Mouse (Mus musculus) limb, embryonic 13.5 days (tissue): ENCODE measurements around the gene Serinc4. TPM values are rescaled to one million over a fixed set of nuclear protein-coding genes. Genes with fewer than 3 reads are reported as not detected.

ENCODE experiments used
- ATAC-seq: fragments of 200-750 bp; cut with Nextera tagmentation; 2 replicates; pipeline ENCODE4 v1.8.0; 2017; ENCODE audit warnings: low read depth, moderate number of reproducible peaks, moderate TSS enrichment; ENCODE audit not compliant: low FRiP score
- H3K27ac ChIP-seq: fragments of 300-500 bp; sonication (generic); 2 replicates; pipeline ENCODE4 v1.5.1; 2015; ENCODE audit warnings: inconsistent platforms, mild to moderate bottlenecking, moderate library complexity
- H3K27me3 ChIP-seq: fragments of 300-500 bp; sonication (generic); 2 replicates; pipeline ENCODE4 v1.6.1; 2015; ENCODE audit warnings: mild to moderate bottlenecking, inconsistent platforms
- H3K36me3 ChIP-seq: fragments of 300-500 bp; sonication (generic); 2 replicates; pipeline ENCODE4 v1.6.1; 2015; ENCODE audit warnings: inconsistent platforms, mild to moderate bottlenecking, moderate library complexity
- H3K4me1 ChIP-seq: fragments of 300-500 bp; sonication (generic); 2 replicates; pipeline ENCODE4 v1.6.1; 2015; ENCODE audit warnings: inconsistent platforms
- H3K4me2 ChIP-seq: fragments of 300-500 bp; sonication (generic); replicated peaks from 2 replicates; pipeline ENCODE4 v1.6.1; 2015; ENCODE audit warnings: inconsistent platforms, mild to moderate bottlenecking, moderate library complexity
- H3K4me3 ChIP-seq: fragments of 300-500 bp; sonication (generic); 2 replicates; pipeline ENCODE4 v1.5.1; 2015; ENCODE audit warnings: moderate library complexity, mild to moderate bottlenecking, inconsistent platforms
- H3K9ac ChIP-seq: fragments of 300-500 bp; sonication (generic); 2 replicates; pipeline ENCODE4 v1.6.1; 2015; ENCODE audit warnings: mild to moderate bottlenecking, inconsistent platforms
- H3K9me3 ChIP-seq: fragments of 300-500 bp; sonication (generic); 2 replicates; pipeline ENCODE4 v1.6.1; 2016; ENCODE audit warnings: inconsistent platforms
- WGBS: fragments of 180-500 bp; shearing (Covaris S2); methylation state at CpG from one replicate; pipeline ENCODE4 v1.1.7; 2015; 5-methylcytosine and 5-hydroxymethylcytosine counted together
- polyA plus RNA-seq: library from polyadenylated mRNA; unstranded; fragments of >200 nt; fragmentation: Nextera tagmentation; extraction: Ambion mirVana; gene quantifications from 2 replicates; pipeline ENCODE4 v1.2.1, GENCODE M21; 2015

The Serinc4 gene
- polyA plus RNA-seq, 1 experiment from 2014 or later: 0.28 TPM

DNA sequence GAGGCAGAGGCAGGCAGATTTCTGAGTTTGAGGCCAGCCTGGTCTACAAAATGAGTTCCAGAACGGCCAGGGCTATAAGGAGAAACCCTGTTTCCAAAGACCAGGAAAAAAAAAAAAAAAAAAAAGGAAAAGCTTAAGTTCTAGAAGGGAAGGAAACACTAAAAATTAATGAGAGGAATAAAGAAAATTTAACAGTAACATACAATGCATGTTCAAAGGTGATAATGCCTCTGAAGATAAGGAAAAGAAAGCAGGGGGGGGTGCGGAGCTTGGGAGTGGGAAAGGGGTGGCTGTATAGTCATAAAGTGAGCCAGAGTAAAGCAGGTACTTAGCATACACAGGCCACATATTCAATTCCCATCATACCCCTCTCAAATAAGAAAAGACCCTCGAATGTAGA is 11.5 kb downstream of the Serinc4 start:
- Histone ChIP-seq H3K27ac (no peak overlapping the region), H3K27me3 (peaks cover 14% of the 10 kb centered on the region; the same call in 1 of the 2 replicates), H3K9ac (no peak overlapping the region), H3K9me3 (no peaks in the 10 kb centered on the region), H3K4me2 (no peak overlapping the region), H3K4me3 (no peak overlapping the region), H3K4me1 (peaks cover 23% of the 10 kb centered on the region), H3K36me3 (no peaks in the 10 kb centered on the region)
- ATAC-seq: no peak
- 78% methylated on average over 3 of the region's 3 CpGs for WGBS

GRCm38 (mm10) chr2:121444178-121444577 is 12.4 kb downstream of the Serinc4 start, which contains the start of gene Ell3:
Gene Ell3 (minus strand): TSS chr2:121444278.
- Histone ChIP-seq H3K27ac (no peak within 1 kb of the TSS), H3K4me1 (peaks cover 23% of the 10 kb centered on the region), H3K4me2 (peak within 1 kb of the TSS; percentile 92), H3K4me3 (peak within 1 kb of the TSS; percentile 54), H3K9ac (peak within 1 kb of the TSS; percentile 64; the same call in 1 of the 2 replicates), H3K36me3 (peaks cover 8% of the 10 kb centered on the region; the same call in 1 of the 2 replicates), H3K27me3 (peaks cover 14% of the 10 kb centered on the region; the same call in 1 of the 2 replicates), H3K9me3 (no peaks in the 10 kb centered on the region)
- WGBS: 80% methylated on average over 1 of the region's 1 CpGs
- ATAC-seq: no peak

GRCm38 (mm10) chr2:121443068-121443349 is 13.6 kb downstream of the Serinc4 start:
- peak overlapping the region; percentile 64 for H3K9ac ChIP-seq
- WGBS: 3% methylated on average over 8 of the region's 8 CpGs
- no peaks in the 10 kb centered on the region for H3K9me3 ChIP-seq
- H3K4me1 ChIP-seq: peaks cover 22% of the 10 kb centered on the region
- peaks cover 20% of the 10 kb centered on the region for H3K36me3 ChIP-seq
- ATAC-seq: no peak
- H3K4me2 ChIP-seq: peak overlapping the region; percentile 92
- H3K4me3 ChIP-seq: peak overlapping the region; percentile 54
- peaks cover 14% of the 10 kb centered on the region; the same call in 1 of the 2 replicates for H3K27me3 ChIP-seq
- H3K27ac ChIP-seq: no peak overlapping the region

- no peaks in the 10 kb centered on the region for H3K9me3 ChIP-seq
- no peak overlapping the region for H3K27ac ChIP-seq
- peaks cover 19% of the 10 kb centered on the region for H3K4me1 ChIP-seq
- H3K36me3 ChIP-seq: peaks cover 25% of the 10 kb centered on the region
- H3K9ac ChIP-seq: peak overlapping the region; percentile 64
- H3K27me3 ChIP-seq: peaks cover 14% of the 10 kb centered on the region; the same call in 1 of the 2 replicates
- ATAC-seq: peak; percentile 81
- under 1% methylated on average over 30 of the region's 30 CpGs for WGBS
- peak overlapping the region; percentile 92 for H3K4me2 ChIP-seq
- peak overlapping the region; percentile 54 for H3K4me3 ChIP-seq
Measured at GRCm38 (mm10) chr2:121442259-121443067, 14.1 kb downstream of the Serinc4 start.

- Histone ChIP-seq H3K4me3 (peak overlapping the region; percentile 54), H3K4me2 (peak overlapping the region; percentile 92), H3K27me3 (peaks cover 14% of the 10 kb centered on the region; the same call in 1 of the 2 replicates), H3K27ac (no peak overlapping the region), H3K9me3 (no peaks in the 10 kb centered on the region), H3K4me1 (peaks cover 19% of the 10 kb centered on the region), H3K9ac (peak overlapping the region; percentile 64), H3K36me3 (peaks cover 31% of the 10 kb centered on the region)
- 7% methylated on average over 11 of the region's 11 CpGs for WGBS
- ATAC-seq: no peak
Measured at GRCm38 (mm10) chr2:121441800-121442199, 14.8 kb downstream of the Serinc4 start.

DNA sequence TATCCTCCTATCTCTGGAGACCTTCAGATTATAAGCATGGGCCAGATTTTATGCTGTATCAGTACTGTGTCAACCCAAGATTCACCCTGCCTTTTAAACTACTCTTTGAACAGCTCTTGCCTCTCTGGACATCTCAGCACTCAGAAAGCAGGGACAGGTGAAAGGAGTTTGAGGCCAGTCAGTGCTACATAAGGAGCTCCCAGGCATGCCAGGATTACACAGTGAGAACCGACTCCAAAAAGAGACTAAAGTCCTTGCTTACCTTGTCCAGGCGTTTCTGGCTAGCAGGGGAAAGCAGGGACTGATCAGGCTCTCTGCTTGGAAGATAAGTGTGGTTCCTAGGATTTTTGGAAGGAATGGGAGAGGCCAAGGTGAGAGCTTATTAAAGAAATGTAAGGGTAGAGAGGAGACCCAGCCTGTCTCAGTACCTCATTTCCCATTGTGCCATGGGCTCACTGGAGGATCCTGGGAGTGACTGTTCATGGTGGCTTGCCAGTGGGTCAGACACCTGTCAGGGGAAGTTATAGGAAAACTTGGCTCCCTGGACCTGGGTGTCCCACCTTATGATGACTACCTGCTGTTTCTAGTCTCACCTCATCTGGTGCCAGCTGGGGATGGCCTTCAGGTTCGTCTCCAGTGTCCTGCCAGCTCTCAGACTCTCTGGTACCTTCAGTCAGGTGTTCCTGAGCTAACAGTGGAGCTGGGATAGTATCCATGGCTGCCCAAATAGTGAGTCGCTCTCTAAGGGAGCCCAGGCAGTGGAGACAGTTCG is 15.6 kb downstream of the Serinc4 start:
- peak overlapping the region; percentile 92; the same call in 1 of the 2 replicates for H3K4me2 ChIP-seq
- peaks cover 14% of the 10 kb centered on the region; the same call in 1 of the 2 replicates for H3K27me3 ChIP-seq
- H3K9ac ChIP-seq: no peak overlapping the region; the same call in 1 of the 2 replicates
- ATAC-seq: no peak
- H3K36me3 ChIP-seq: peaks cover 37% of the 10 kb centered on the region
- 58% methylated on average over 5 of the region's 5 CpGs for WGBS
- no peak overlapping the region for H3K27ac ChIP-seq
- H3K4me3 ChIP-seq: no peak overlapping the region
- H3K4me1 ChIP-seq: peaks cover 19% of the 10 kb centered on the region
- H3K9me3 ChIP-seq: no peaks in the 10 kb centered on the region

- H3K27me3 ChIP-seq: peaks cover 14% of the 10 kb centered on the region; the same call in 1 of the 2 replicates
- H3K36me3 ChIP-seq: peaks cover 49% of the 10 kb centered on the region
- H3K4me2 ChIP-seq: no peak overlapping the region
- peaks cover 19% of the 10 kb centered on the region for H3K4me1 ChIP-seq
- 62% methylated on average over 4 of the region's 4 CpGs for WGBS
- H3K27ac ChIP-seq: no peak overlapping the region
- no peaks in the 10 kb centered on the region for H3K9me3 ChIP-seq
- ATAC-seq: no peak
- no peak overlapping the region for H3K9ac ChIP-seq
- no peak overlapping the region for H3K4me3 ChIP-seq
Measured at GRCm38 (mm10) chr2:121439746-121440145, 16.8 kb downstream of the Serinc4 start.

DNA sequence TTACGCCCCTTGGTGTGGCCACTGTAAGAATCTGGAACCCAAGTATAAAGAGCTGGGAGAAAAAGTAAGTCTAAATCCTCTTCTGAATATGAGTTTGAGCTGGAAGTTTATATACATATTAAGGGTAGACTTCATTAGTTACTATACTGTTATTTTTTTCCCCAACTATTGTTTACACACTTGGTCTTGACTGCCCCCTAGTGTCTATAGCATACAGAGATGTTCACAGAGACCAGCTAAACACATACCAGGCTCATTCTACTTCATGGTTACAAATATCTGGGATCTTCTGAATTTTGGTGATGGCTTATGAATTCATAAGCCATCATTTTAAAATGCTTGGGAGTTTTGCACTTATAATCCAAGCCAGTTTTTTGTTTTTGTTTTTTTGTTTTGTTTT is 21.7 kb downstream of the Serinc4 start:
- Histone ChIP-seq H3K36me3 (peaks cover 96% of the 10 kb centered on the region), H3K9ac (no peak overlapping the region), H3K27ac (no peak overlapping the region), H3K4me1 (no peaks in the 10 kb centered on the region), H3K4me2 (no peak overlapping the region), H3K27me3 (no peaks in the 10 kb centered on the region), H3K4me3 (no peak overlapping the region), H3K9me3 (no peaks in the 10 kb centered on the region)
- WGBS: 97% methylated on average over 1 of the region's 1 CpGs
- no peak for ATAC-seq

DNA sequence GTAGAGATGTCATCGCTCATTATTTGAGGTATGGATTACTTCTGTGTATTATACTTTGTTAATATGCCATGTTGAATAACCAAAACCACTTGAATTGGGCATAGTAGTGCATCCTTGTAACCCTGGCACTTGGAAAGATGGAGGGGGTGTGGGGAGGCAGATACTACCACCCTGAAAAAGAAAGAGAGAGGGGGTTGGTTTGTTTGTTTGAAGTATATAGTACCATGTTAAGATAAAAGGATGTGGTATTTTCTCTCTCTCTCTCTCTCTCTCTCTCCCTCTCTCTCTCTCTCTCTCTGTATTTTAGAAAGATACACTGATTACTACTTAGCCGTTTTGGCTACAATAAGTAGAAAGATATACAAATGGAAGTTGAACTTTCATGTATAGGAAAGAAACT is 30.7 kb downstream of the Serinc4 start:
- H3K9ac ChIP-seq: no peak overlapping the region
- no peak overlapping the region for H3K4me2 ChIP-seq
- no peak overlapping the region for H3K4me3 ChIP-seq
- H3K36me3 ChIP-seq: peaks cover 93% of the 10 kb centered on the region
- no peaks in the 10 kb centered on the region for H3K27me3 ChIP-seq
- no peak overlapping the region for H3K27ac ChIP-seq
- no peaks in the 10 kb centered on the region for H3K9me3 ChIP-seq
- H3K4me1 ChIP-seq: no peaks in the 10 kb centered on the region
- WGBS: 95% methylated on average over 2 of the region's 2 CpGs
- no peak for ATAC-seq

GRCm38 (mm10) chr2:121423166-121423565 is 33.4 kb downstream of the Serinc4 start:
- peaks cover 86% of the 10 kb centered on the region for H3K36me3 ChIP-seq
- no peak overlapping the region for H3K27ac ChIP-seq
- H3K4me2 ChIP-seq: no peak overlapping the region
- no peaks in the 10 kb centered on the region for H3K4me1 ChIP-seq
- 92% methylated on average over 2 of the region's 2 CpGs for WGBS
- no peak overlapping the region for H3K4me3 ChIP-seq
- no peak for ATAC-seq
- H3K27me3 ChIP-seq: no peaks in the 10 kb centered on the region
- no peak overlapping the region for H3K9ac ChIP-seq
- H3K9me3 ChIP-seq: no peaks in the 10 kb centered on the region

- peaks cover 67% of the 10 kb centered on the region for H3K36me3 ChIP-seq
- no peak for ATAC-seq
Measured at GRCm38 (mm10) chr2:121418476-121418875, 38.1 kb downstream of the Serinc4 start.

DNA sequence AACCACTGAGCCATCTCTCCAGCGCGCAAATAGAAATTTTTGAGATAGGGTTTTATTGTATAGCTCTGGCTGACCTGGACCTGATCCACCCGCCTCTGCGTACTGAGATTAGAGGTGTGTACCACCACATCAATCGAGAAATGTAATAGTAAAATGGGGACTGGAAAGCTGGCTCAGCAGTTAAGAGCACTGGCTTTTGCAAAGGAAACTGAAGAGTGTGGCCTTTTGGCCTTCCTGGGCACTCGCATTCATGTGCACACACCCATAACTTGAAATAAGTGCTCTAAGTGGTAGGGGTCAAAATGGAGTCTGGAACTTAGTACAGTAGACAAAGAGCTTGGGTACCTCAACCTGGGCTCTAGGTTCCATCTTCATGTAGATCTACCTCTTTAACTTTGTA is 40.2 kb downstream of the Serinc4 start:
- WGBS: 93% methylated on average over 6 of the region's 6 CpGs
- H3K4me2 ChIP-seq: peak overlapping the region; percentile 70
- peaks cover 30% of the 10 kb centered on the region for H3K4me1 ChIP-seq
- no peak for ATAC-seq
- no peaks in the 10 kb centered on the region for H3K27me3 ChIP-seq
- no peaks in the 10 kb centered on the region for H3K9me3 ChIP-seq
- no peak overlapping the region for H3K27ac ChIP-seq
- peaks cover 47% of the 10 kb centered on the region for H3K36me3 ChIP-seq
- H3K9ac ChIP-seq: no peak overlapping the region
- peak overlapping the region; percentile 98 for H3K4me3 ChIP-seq

More at GRCm38 (mm10) chr2:121418476-121418875, 38.1 kb downstream of the Serinc4 start:
- no peak overlapping the region for H3K27ac ChIP-seq
- H3K27me3 ChIP-seq: no peaks in the 10 kb centered on the region
- H3K9me3 ChIP-seq: no peaks in the 10 kb centered on the region
- H3K4me2 ChIP-seq: no peak overlapping the region
- no peak overlapping the region for H3K4me3 ChIP-seq
- H3K4me1 ChIP-seq: peaks cover 25% of the 10 kb centered on the region
- whole genome bisulfite sequencing: 87% methylated on average over 3 of the region's 3 CpGs
- no peak overlapping the region for H3K9ac ChIP-seq
